Mouse (Mus musculus): ENCODE results near the gene Shank1.

- TF ChIP-seq FLI1 (IDR thresholded peaks at IDR 0.05; ENCODE audit: low read length) = no peak
- TF ChIP-seq GATA1 (IDR thresholded peaks at IDR 0.05; ENCODE audit: borderline replicate concordance, low read length) = no peak
Observed at GRCm38 (mm10) chr7:44281586-44281985, 28.5 kb upstream of the Shank1 start.
